Mouse (Mus musculus) CD8-positive naive resting alpha-beta T cell, adult 2 months (primary cell): ENCODE measurements around the gene Mecr.
A peak's percentile ranks its signal among the peaks of the same experiment; 100 is the strongest.

Source experiments
- DNase-seq, 2 experiments: peaks; one replicate each; pipeline ENCODE4 v3.0.0; 2022; ENCODE audit warnings: low read depth in 2 of 2, low spot score in 2 of 2

Mecr gene

GRCm38 (mm10) chr4:131836351-131836881 is 6.9 kb upstream of the Mecr start:
- DNase-seq = no peak

- peak in 1 of 2 experiments; percentile 15 for DNase-seq
Measured at GRCm38 (mm10) chr4:131836891-131837491, 6.3 kb upstream of the Mecr start.

- peak; percentile 83 to 84 for DNase-seq
Measured at GRCm38 (mm10) chr4:131837872-131838524, 5.3 kb upstream of the Mecr start, which contains the start of gene Ptpru. Ptpru (minus strand) TSS chr4:131838288.

- DNase-seq = no peak
Measured at GRCm38 (mm10) chr4:131845991-131846778, 2.9 kb downstream of the Mecr start.

- no peak for DNase-seq
Measured at GRCm38 (mm10) chr4:131848082-131848481, 4.8 kb downstream of the Mecr start.

GRCm38 (mm10) chr4:131849986-131850638 is 6.8 kb downstream of the Mecr start:
- DNase-seq = no peak

- no peak for DNase-seq
Measured at GRCm38 (mm10) chr4:131854950-131855349, 11.7 kb downstream of the Mecr start.

- peak; percentile 74 to 84 for DNase-seq
Measured at GRCm38 (mm10) chr4:131860492-131861340, 17.4 kb downstream of the Mecr start.

GRCm38 (mm10) chr4:131861341-131861739 is 18.1 kb downstream of the Mecr start:
- no peak for DNase-seq

GRCm38 (mm10) chr4:131872672-131873292 is 29.5 kb downstream of the Mecr start:
- no peak for DNase-seq

- peak; percentile 84 to 85 for DNase-seq
Measured at GRCm38 (mm10) chr4:131873293-131874168, 30.3 kb downstream of the Mecr start, which contains the start of gene Srsf4. Srsf4 (plus strand) TSS chr4:131873617.

- DNase-seq = no peak
Measured at GRCm38 (mm10) chr4:131874169-131874536, 30.9 kb downstream of the Mecr start.

- no peak for DNase-seq
Measured at GRCm38 (mm10) chr4:131874567-131874966, 31.3 kb downstream of the Mecr start.

GRCm38 (mm10) chr4:131875242-131875641 is 32.0 kb downstream of the Mecr start:
- DNase-seq = no peak

- no peak for DNase-seq
Measured at GRCm38 (mm10) chr4:131876836-131877235, 33.6 kb downstream of the Mecr start.

GRCm38 (mm10) chr4:131879692-131880091 is 36.4 kb downstream of the Mecr start:
- DNase-seq = no peak

GRCm38 (mm10) chr4:131881306-131881705 is 38.0 kb downstream of the Mecr start:
- no peak for DNase-seq

- DNase-seq = no peak
Measured at GRCm38 (mm10) chr4:131883571-131883970, 40.3 kb downstream of the Mecr start.

- DNase-seq = no peak
Measured at GRCm38 (mm10) chr4:131885376-131885775, 42.1 kb downstream of the Mecr start.
